Comparison of ENCODE assay signal across 1 mouse cellular context in the genomic region with DNA sequence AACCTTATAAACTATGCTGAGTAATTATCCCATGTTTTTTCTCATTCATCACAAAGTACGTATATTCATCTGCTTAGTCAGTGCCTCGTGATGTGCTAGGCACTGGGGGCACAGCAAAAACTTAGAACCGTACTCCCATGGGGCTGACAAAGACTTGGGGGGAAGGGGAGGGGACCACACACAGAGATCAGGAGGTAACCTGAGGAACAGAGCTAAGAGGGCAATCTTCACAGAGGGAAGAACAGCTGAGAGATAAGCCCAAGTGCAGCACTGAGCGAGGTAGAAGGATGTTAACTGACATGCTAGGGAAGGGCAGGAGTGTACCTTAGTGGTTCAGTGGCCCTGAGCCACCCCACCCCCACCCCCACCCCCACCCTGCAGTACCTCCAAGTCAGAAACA.
TF ChIP-seq lines count a peak whose summit lies in the region.

No protein-coding gene starts in this region.

TF ChIP-seq in MEL, 35 proteins besides CTCF, POLR2A, EP300 and RAD21:
- no peak for TF ChIP-seq MAZ (IDR thresholded peaks at IDR 0.05; ENCODE audit: low read depth, low read length)
- TF ChIP-seq TBP (IDR thresholded peaks at IDR 0.05; ENCODE audit: low read depth, low read length) = no peak
- no peak for TF ChIP-seq E2F4 (IDR thresholded peaks at IDR 0.05; ENCODE audit: borderline replicate concordance, low read depth, low read length)
- TF ChIP-seq ETS1 (IDR thresholded peaks at IDR 0.05; ENCODE audit: low read depth, low read length) = peak; percentile 46; the same call in 1 of the 2 replicates
- TF ChIP-seq GATA1 (IDR thresholded peaks at IDR 0.05; ENCODE audit: low read depth, low read length) = 0 out of 2 replicates have a peak, but pooled peaks have one; percentile 36
- no peak for TF ChIP-seq HCFC1 (IDR thresholded peaks at IDR 0.05; ENCODE audit: low read depth, low read length)
